Mouse (Mus musculus): ENCODE results near the gene AI182371.

Gene AI182371

GRCm38 (mm10) chr2:35070275-35070674 is 31.1 kb downstream of the AI182371 start:
- in situ Hi-C loops (cut with MboI, MseI), result no loop called here

- in situ Hi-C loops (cut with MboI, MseI), result no loop called here
Measured at GRCm38 (mm10) chr2:35069124-35069523, 32.2 kb downstream of the AI182371 start.

- in situ Hi-C loops (cut with MboI, MseI), result no loop called here
Measured at GRCm38 (mm10) chr2:35067117-35067516, 34.2 kb downstream of the AI182371 start.

GRCm38 (mm10) chr2:35066525-35067082 is 34.7 kb downstream of the AI182371 start:
- in situ Hi-C loops (cut with MboI, MseI), result no loop called here

- in situ Hi-C loops (cut with MboI, MseI), result no loop called here
Measured at GRCm38 (mm10) chr2:35063333-35064030, 37.9 kb downstream of the AI182371 start.

- in situ Hi-C loops (cut with MboI, MseI), result no loop called here
Measured at GRCm38 (mm10) chr2:35061338-35061737, 40.0 kb downstream of the AI182371 start, which contains the start of gene Hc. TSS of gene Hc (minus strand) at chr2:35061438.

- in situ Hi-C loops (cut with MboI, MseI), result no loop called here
Measured at GRCm38 (mm10) chr2:35060897-35061296, 40.4 kb downstream of the AI182371 start.

- in situ Hi-C loops (cut with MboI, MseI), result no loop called here
Measured at GRCm38 (mm10) chr2:35060256-35060655, 41.1 kb downstream of the AI182371 start.

- in situ Hi-C loops (cut with MboI, MseI), result no loop called here
Measured at GRCm38 (mm10) chr2:35058325-35058724, 43.0 kb downstream of the AI182371 start.

- in situ Hi-C loops (cut with MboI, MseI), result no loop called here
Measured at GRCm38 (mm10) chr2:35057243-35057642, 44.1 kb downstream of the AI182371 start.

- in situ Hi-C loops (cut with MboI, MseI), result loop anchor here (5.0 kb wide), 1 partner anchor 58 kb away; the partner anchor contains the start of gene Cntrl
Measured at GRCm38 (mm10) chr2:35048851-35049250, 52.5 kb downstream of the AI182371 start.

GRCm38 (mm10) chr2:35044956-35045355 is 56.4 kb downstream of the AI182371 start:
- in situ Hi-C loops (cut with MboI, MseI), result loop anchor here (5.0 kb wide), 1 partner anchor 62 kb away; the partner anchor contains the start of gene Cntrl

GRCm38 (mm10) chr2:35038580-35039375 is 62.6 kb downstream of the AI182371 start:
- in situ Hi-C loops (cut with MboI, MseI), result no loop called here

Data from T-helper 1 cell (primary cell).